Mouse (Mus musculus) MEL (cell line): Measurements from ENCODE around the gene Syne2. TPM values are rescaled to one million over a fixed set of nuclear protein-coding genes. Genes with fewer than 3 reads are reported as not detected.

Experiments used
- DNase-seq: peaks from one replicate; pipeline ENCODE4 v3.0.0; 2011; ENCODE audit warnings: low read depth, low spot score
- H3K27ac ChIP-seq: 2 replicates; pipeline ENCODE4 v1.5.1; 2012; ENCODE audit warnings: low read depth, mild to moderate bottlenecking, control low read depth, low read length, moderate library complexity; ENCODE audit not compliant: control insufficient read depth
- H3K27me3 ChIP-seq, 2 experiments: fragments of 150-350 bp in 1 of 2; sonication (generic) in 1 of 2; 2 replicates each; pipeline ENCODE4 v1.6.1; 2012; ENCODE audit warnings: low read length in 2 of 2, mild to moderate bottlenecking in 2 of 2, improper control_type of control experiment in 1 of 2, moderate library complexity in 1 of 2; ENCODE audit not compliant: insufficient read depth in 2 of 2, control insufficient read depth in 1 of 2
- H3K36me3 ChIP-seq, 2 experiments: 2 replicates each; pipeline ENCODE4 v1.6.1; 2012 to 2014; ENCODE audit warnings: low read length in 2 of 2, improper control_type of control experiment in 1 of 2, inconsistent platforms in 1 of 2, mild to moderate bottlenecking in 1 of 2; ENCODE audit not compliant: insufficient read depth in 2 of 2, control insufficient read depth in 1 of 2
- H3K4me1 ChIP-seq, 2 experiments: fragments of 150-350 bp in 1 of 2; sonication (generic) in 1 of 2; 2 replicates each; pipeline ENCODE4 v1.6.1; 2012; ENCODE audit warnings: low read length in 2 of 2, improper control_type of control experiment in 1 of 2, mild to moderate bottlenecking in 1 of 2; ENCODE audit not compliant: insufficient read depth in 2 of 2, control insufficient read depth in 1 of 2
- H3K4me3 ChIP-seq, 2 experiments: fragments of 150-350 bp in 1 of 2; sonication (generic) in 1 of 2; 2 replicates each; pipeline ENCODE4 v1.5.1; 2012; ENCODE audit warnings: low read depth in 2 of 2, low read length in 2 of 2, mild to moderate bottlenecking in 2 of 2, moderate library complexity in 2 of 2, control low read depth in 1 of 2, improper control_type of control experiment in 1 of 2; ENCODE audit not compliant: control insufficient read depth in 1 of 2, insufficient read depth in 1 of 2
- H3K79me2 ChIP-seq: 2 replicates; pipeline ENCODE4 v1.6.1; 2012; ENCODE audit warnings: mild to moderate bottlenecking, low read length, moderate library complexity; ENCODE audit not compliant: control insufficient read depth, poor library complexity, insufficient read depth
- H3K9ac ChIP-seq: 2 replicates; pipeline ENCODE4 v1.6.1; 2012; ENCODE audit warnings: low read depth, mild to moderate bottlenecking, control low read depth, low read length, moderate library complexity; ENCODE audit not compliant: control insufficient read depth, poor library complexity, severe bottlenecking
- H3K9me3 ChIP-seq: fragments of 150-350 bp; sonication (generic); replicated peaks from 2 replicates; pipeline ENCODE4 v1.6.1; 2012; ENCODE audit warnings: mild to moderate bottlenecking, low read length, improper control_type of control experiment, moderate library complexity; ENCODE audit not compliant: insufficient read depth
- BHLHE40 ChIP-seq: IDR thresholded peaks from 2 replicates; pipeline ENCODE4 v1.6.1; 2012; ENCODE audit warnings: low read depth, mild to moderate bottlenecking, inconsistent platforms, low read length, improper control_type of control experiment, borderline replicate concordance
- CHD1 ChIP-seq: IDR thresholded peaks from 2 replicates; pipeline ENCODE4 v1.6.1; 2012; ENCODE audit warnings: low read depth, mild to moderate bottlenecking, inconsistent platforms, low read length, improper control_type of control experiment
- CHD2 ChIP-seq: IDR thresholded peaks from 2 replicates; pipeline ENCODE4 v1.6.1; 2011; ENCODE audit warnings: low read length, improper control_type of control experiment
- E2F4 ChIP-seq: IDR thresholded peaks from 2 replicates; pipeline ENCODE4 v1.6.1; 2011; ENCODE audit warnings: low read depth, low read length, improper control_type of control experiment, borderline replicate concordance
- ELF1 ChIP-seq: IDR thresholded peaks from 2 replicates; pipeline ENCODE4 v1.6.1; 2014; ENCODE audit warnings: low read depth, mild to moderate bottlenecking, inconsistent platforms, low read length, improper control_type of control experiment, moderate library complexity
- EP300 ChIP-seq, 2 experiments: IDR thresholded peaks; 2 replicates each; pipeline ENCODE4 v1.6.1; 2011; ENCODE audit warnings: improper control_type of control experiment in 2 of 2, low read length in 2 of 2, low read depth in 1 of 2, mild to moderate bottlenecking in 1 of 2
- GABPA ChIP-seq: IDR thresholded peaks from 2 replicates; pipeline ENCODE4 v1.6.1; 2012; ENCODE audit warnings: low read depth, mild to moderate bottlenecking, inconsistent platforms, low read length, improper control_type of control experiment, moderate library complexity
- GATA1 ChIP-seq: IDR thresholded peaks from 2 replicates; pipeline ENCODE4 v1.6.1; 2011; ENCODE audit warnings: low read depth, low read length, improper control_type of control experiment
- MAFK ChIP-seq: IDR thresholded peaks from 2 replicates; pipeline ENCODE4 v1.6.1; 2011; ENCODE audit warnings: low read depth, mild to moderate bottlenecking, low read length, improper control_type of control experiment, borderline replicate concordance
- MAX ChIP-seq: IDR thresholded peaks from 2 replicates; pipeline ENCODE4 v1.6.1; 2011; ENCODE audit warnings: low read length, improper control_type of control experiment
- MXI1 ChIP-seq: IDR thresholded peaks from 2 replicates; pipeline ENCODE4 v1.6.1; 2011; ENCODE audit warnings: mild to moderate bottlenecking, low read depth, low read length, improper control_type of control experiment
- MYB ChIP-seq: IDR thresholded peaks from 2 replicates; pipeline ENCODE4 v1.6.1; 2011; ENCODE audit warnings: mild to moderate bottlenecking, low read depth, low read length, improper control_type of control experiment
- MYC ChIP-seq: IDR thresholded peaks from 2 replicates; pipeline ENCODE4 v1.6.1; 2011; ENCODE audit warnings: low read depth, mild to moderate bottlenecking, low read length, improper control_type of control experiment, moderate library complexity
- POLR2AphosphoS2 ChIP-seq: IDR thresholded peaks from 2 replicates; pipeline ENCODE4 v1.6.1; 2011; ENCODE audit warnings: low read length, improper control_type of control experiment
- POLR2AphosphoS5 ChIP-seq: IDR thresholded peaks from 2 replicates; pipeline ENCODE4 v1.6.1; 2012; ENCODE audit warnings: low read depth, borderline replicate concordance, mild to moderate bottlenecking, inconsistent platforms, low read length, moderate library complexity, mixed read lengths
- RCOR1 ChIP-seq: IDR thresholded peaks from 2 replicates; pipeline ENCODE4 v1.6.1; 2012; ENCODE audit warnings: low read depth, mild to moderate bottlenecking, inconsistent platforms, low read length, improper control_type of control experiment
- SIN3A ChIP-seq: IDR thresholded peaks from 2 replicates; pipeline ENCODE4 v1.6.1; 2012; ENCODE audit warnings: low read length, improper control_type of control experiment, inconsistent platforms
- TBP ChIP-seq: IDR thresholded peaks from 2 replicates; pipeline ENCODE4 v1.8.0; 2011; ENCODE audit warnings: low read depth, low read length, improper control_type of control experiment
- UBTF ChIP-seq: IDR thresholded peaks from 2 replicates; pipeline ENCODE4 v1.6.1; 2012; ENCODE audit warnings: low read depth, mild to moderate bottlenecking, inconsistent platforms, low read length, improper control_type of control experiment, moderate library complexity, borderline replicate concordance; ENCODE audit not compliant: insufficient read depth
- USF1 ChIP-seq: IDR thresholded peaks from 2 replicates; pipeline ENCODE4 v1.6.1; 2014; ENCODE audit warnings: low read depth, mild to moderate bottlenecking, inconsistent platforms, low read length, improper control_type of control experiment, moderate library complexity
- USF2 ChIP-seq, 2 experiments: IDR thresholded peaks; 2 replicates each; pipeline ENCODE4 v1.6.1; 2011 to 2012; ENCODE audit warnings: improper control_type of control experiment in 2 of 2, low read length in 2 of 2, borderline replicate concordance in 1 of 2, inconsistent platforms in 1 of 2, low read depth in 1 of 2, mild to moderate bottlenecking in 1 of 2; ENCODE audit not compliant: insufficient read depth in 1 of 2
- ZKSCAN1 ChIP-seq: IDR thresholded peaks from 2 replicates; pipeline ENCODE4 v1.6.1; 2012; ENCODE audit warnings: low read depth, mild to moderate bottlenecking, inconsistent platforms, low read length, improper control_type of control experiment, moderate library complexity
- polyA plus RNA-seq, 2 experiments: library from polyadenylated mRNA; stranded (reverse) in 1 of 2; unstranded in 1 of 2; fragments of >175 nt in 1 of 2; fragments of >200 nt in 1 of 2; gene quantifications; 2 replicates each; pipeline versions ENCODE4 v1.2.1 to v1.2.4; 2012; ENCODE audit warnings: low replicate concordance in 2 of 2, low read depth in 1 of 2; ENCODE audit not compliant: insufficient read length in 2 of 2, insufficient read depth in 1 of 2, missing spikeins in 1 of 2
- total RNA-seq: library from RNA; depleted of rRNA; stranded (reverse); fragments of 300-350 nt; gene quantifications from 2 replicates; pipeline ENCODE4 v1.2.3, GENCODE M21; 2012

The Syne2 gene
- total and polyA plus RNA-seq, 3 experiments = 0.06 to 0.15 TPM; not detected in 1

- Histone ChIP-seq H3K27me3 (peaks cover 12 to 13% of the 10 kb centered on the region in 2 experiments), H3K27ac (no peak overlapping the region), H3K9ac (no peak overlapping the region), H3K36me3 (no peaks in the 10 kb centered on the region), H3K4me3 (no peak overlapping the region), H3K4me1 (no peaks in the 10 kb centered on the region), H3K79me2 (no peaks in the 10 kb centered on the region), H3K9me3 (no peaks in the 10 kb centered on the region)
- TF ChIP-seq BHLHE40 = no peak
- no peak for TF ChIP-seq ELF1
- no peak for TF ChIP-seq POLR2AphosphoS2
- TF ChIP-seq MXI1 = no peak
- TF ChIP-seq USF1 = no peak
- TF ChIP-seq GABPA = no peak
- no peak for TF ChIP-seq POLR2AphosphoS5
- TF ChIP-seq ZKSCAN1 = no peak
- TF ChIP-seq TBP = no peak
- TF ChIP-seq RCOR1 = no peak
- no peak for TF ChIP-seq MAX
- TF ChIP-seq, all 39 proteins: peak for 0
- DNase-seq = no peak
Measured at GRCm38 (mm10) chr12:76071935-76072849, 254.3 kb downstream of the Syne2 start.

GRCm38 (mm10) chr12:76073066-76073826, 255.3 kb downstream of the Syne2 start:
- H3K9ac ChIP-seq = no peak overlapping the region
- TF ChIP-seq MYB (no peak), CHD2 (no peak), POLR2AphosphoS2 (no peak), E2F4 (no peak), EP300 (IDR thresholded peaks at IDR 0.05; ENCODE audit: low read depth in 1 of 2, low read length in 2 of 2) (no peak), SIN3A (no peak), UBTF (no peak), GATA1 (no peak), MAFK (no peak), USF2 (IDR thresholded peaks at IDR 0.05; ENCODE audit: borderline replicate concordance in 1 of 2, insufficient read depth in 1 of 2, low read depth in 1 of 2, low read length in 2 of 2) (no peak), TBP (no peak), MYC (no peak), CHD1 (no peak)
- H3K27me3 ChIP-seq = peaks cover 12 to 13% of the 10 kb centered on the region in 2 experiments
- no peak for DNase-seq
- no peaks in the 10 kb centered on the region for H3K9me3 ChIP-seq
- no peaks in the 10 kb centered on the region for H3K36me3 ChIP-seq
- H3K79me2 ChIP-seq = no peaks in the 10 kb centered on the region
- H3K4me1 ChIP-seq = no peaks in the 10 kb centered on the region
- no peak overlapping the region for H3K27ac ChIP-seq
- H3K4me3 ChIP-seq = no peak overlapping the region
